Mouse (Mus musculus) C2C12 (cell line): ENCODE results near the gene Cds2. TPM values are rescaled to one million over a fixed set of nuclear protein-coding genes. Genes with fewer than 3 reads are reported as not detected.
"Not testable (repeated sequence)": the region's sequence is repeated elsewhere in the genome, so short reads cannot be mapped to it uniquely, and the experiment has no call there.

ENCODE experiments used
- H3K27me3 ChIP-seq: one replicate; pipeline ENCODE4 v1.6.1; 2011; ENCODE audit not compliant: control insufficient read depth, insufficient read depth, insufficient read length
- H3K36me3 ChIP-seq: one replicate; pipeline ENCODE4 v1.6.1; 2011; ENCODE audit not compliant: control insufficient read depth, insufficient read depth
- H3K4me3 ChIP-seq: one replicate; pipeline ENCODE4 v1.5.1; 2011; ENCODE audit warnings: mild to moderate bottlenecking, control low read depth; ENCODE audit not compliant: poor library complexity, insufficient read depth, severe bottlenecking
- H3K79me2 ChIP-seq: one replicate; pipeline ENCODE4 v1.6.1; 2011; ENCODE audit not compliant: control insufficient read depth, insufficient read depth
- H3K79me3 ChIP-seq: one replicate; pipeline ENCODE4 v1.6.1; 2011; ENCODE audit warnings: low read depth, control low read depth
- H3ac ChIP-seq: one replicate; pipeline ENCODE3; 2011; ENCODE audit warnings: low read depth; ENCODE audit not compliant: control insufficient read depth, insufficient read length
- CEBPB ChIP-seq: IDR thresholded peaks from one replicate; pipeline ENCODE4 v1.6.1; 2011; ENCODE audit warnings: low read depth, mild to moderate bottlenecking, control low read depth, moderate library complexity
- CTCF ChIP-seq: IDR thresholded peaks from one replicate; pipeline ENCODE4 v1.5.1; 2011; ENCODE audit not compliant: control insufficient read depth, insufficient read depth, insufficient read length
- FOSL1 ChIP-seq: IDR thresholded peaks from one replicate; pipeline ENCODE4 v1.8.0; 2011; ENCODE audit warnings: mild to moderate bottlenecking, low read length; ENCODE audit not compliant: poor library complexity, insufficient read depth, severe bottlenecking
- MAX ChIP-seq: IDR thresholded peaks from one replicate; pipeline ENCODE4 v1.6.1; 2011; ENCODE audit warnings: mild to moderate bottlenecking, control low read depth
- MYOD1 ChIP-seq: IDR thresholded peaks from one replicate; pipeline ENCODE4 v1.6.1; 2011; ENCODE audit warnings: low read depth; ENCODE audit not compliant: control insufficient read depth, insufficient read length
- MYOG ChIP-seq: IDR thresholded peaks from one replicate; pipeline ENCODE4 v1.6.1; 2011; ENCODE audit not compliant: control insufficient read depth, insufficient read length; ENCODE audit errors: extremely low read depth
- USF1 ChIP-seq: IDR thresholded peaks from one replicate; pipeline ENCODE4 v1.6.1; 2011; ENCODE audit warnings: low read depth, mild to moderate bottlenecking, control low read depth, moderate library complexity
- polyA plus RNA-seq: library from polyadenylated mRNA; unstranded; fragments of >200 nt; fragmentation: generic; extraction: Trizol; gene quantifications from one replicate; pipeline ENCODE4 v1.2.1, GENCODE M21; 2012; ENCODE audit warnings: missing spikeins

Cds2 gene
- polyA plus RNA-seq, 1 experiment = 13.4 TPM

GRCm38 (mm10) chr2:132283236-132284070 lies 20.5 kb downstream of the Cds2 start:
- H3K36me3 ChIP-seq = no peaks in the 10 kb centered on the region
- no peak for TF ChIP-seq CTCF
- no peak for TF ChIP-seq USF1
- TF ChIP-seq MYOD1 = no peak
- no peak for TF ChIP-seq FOSL1
- TF ChIP-seq MYOG = no peak
- TF ChIP-seq MAX = no peak
- no peak for TF ChIP-seq CEBPB

DNA sequence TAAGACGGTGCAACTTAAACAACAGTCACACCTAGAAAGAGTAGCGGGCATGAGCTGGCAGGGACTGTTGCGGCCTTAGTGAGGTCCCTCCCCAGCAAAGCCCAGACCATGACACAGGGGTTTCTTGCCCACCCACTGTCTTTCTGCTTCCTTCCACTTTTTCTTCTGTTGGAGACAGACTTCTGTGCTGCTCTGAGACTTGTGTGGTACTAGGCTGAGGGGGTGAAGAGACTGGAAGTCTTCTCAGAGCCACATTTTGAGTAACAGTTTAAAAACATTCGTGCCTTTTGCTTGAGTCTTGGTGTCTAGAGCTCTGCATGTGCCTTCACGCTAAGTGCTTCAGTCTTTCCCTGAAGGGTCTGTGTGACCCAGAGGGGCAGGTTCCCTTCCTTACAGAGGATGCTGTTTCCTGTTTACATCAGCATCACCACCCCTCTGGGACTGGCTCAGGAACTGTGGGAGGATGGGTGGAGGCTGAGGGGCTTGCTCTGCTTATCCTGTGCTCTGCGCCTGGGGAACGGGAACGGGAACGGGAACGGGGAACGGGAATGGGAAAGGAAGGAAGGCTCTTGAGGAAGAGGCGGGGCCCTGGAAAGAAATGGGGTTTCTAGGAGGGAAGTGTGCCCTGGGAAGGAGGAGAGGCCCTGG lies 21.7 kb downstream of the Cds2 start:
- Histone ChIP-seq H3K79me2 (peaks cover 85% of the 10 kb centered on the region), H3K27me3 (no peaks in the 10 kb centered on the region), H3ac (no peak overlapping the region), H3K36me3 (no peaks in the 10 kb centered on the region), H3K4me3 (no peak overlapping the region), H3K79me3 (peaks cover 31% of the 10 kb centered on the region)
- TF ChIP-seq FOSL1 = no peak
- no peak for TF ChIP-seq CEBPB
- no peak for TF ChIP-seq MYOG
- TF ChIP-seq MAX = no peak
- no peak for TF ChIP-seq MYOD1
- no peak for TF ChIP-seq USF1
- TF ChIP-seq CTCF = no peak

More at GRCm38 (mm10) chr2:132283236-132284070, 20.5 kb downstream of the Cds2 start:
- Histone ChIP-seq H3ac (no peak overlapping the region), H3K27me3 (no peaks in the 10 kb centered on the region), H3K4me3 (no peak overlapping the region), H3K79me3 (peaks cover 30% of the 10 kb centered on the region), H3K79me2 (peaks cover 81% of the 10 kb centered on the region)

DNA sequence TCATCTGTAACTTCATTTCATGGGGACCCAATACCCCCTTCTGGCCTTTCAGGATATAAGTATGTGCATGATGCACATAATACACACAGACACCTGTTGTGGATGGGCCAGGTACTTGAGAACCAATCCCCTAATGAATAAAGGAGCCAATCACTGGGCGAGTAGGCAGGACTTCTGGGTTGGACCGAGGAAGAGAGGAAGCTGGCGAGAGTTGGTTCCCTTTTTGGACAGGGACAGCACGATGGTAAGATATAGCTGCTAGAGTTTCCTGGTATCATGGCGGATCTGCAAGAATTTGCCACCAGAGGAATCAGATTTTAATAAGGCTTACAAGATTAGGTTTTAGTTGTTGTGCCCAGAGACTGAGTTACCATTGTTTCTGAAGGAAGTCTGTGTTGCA lies 22.8 kb downstream of the Cds2 start:
- H3K36me3 ChIP-seq, H3K4me3 ChIP-seq, H3K27me3 ChIP-seq, H3ac ChIP-seq: not testable (repeated sequence)
- H3K79me3 ChIP-seq = peaks cover 33% of the 10 kb centered on the region
- peaks cover 89% of the 10 kb centered on the region for H3K79me2 ChIP-seq

GRCm38 (mm10) chr2:132286376-132287076 lies 23.6 kb downstream of the Cds2 start:
- H3K4me3 ChIP-seq = no peak overlapping the region
- H3K27me3 ChIP-seq = no peaks in the 10 kb centered on the region
- no peak overlapping the region for H3ac ChIP-seq
- H3K36me3 ChIP-seq = no peaks in the 10 kb centered on the region
- peaks cover 89% of the 10 kb centered on the region for H3K79me2 ChIP-seq
- TF ChIP-seq CTCF (no peak), USF1 (peak; percentile 100)
- H3K79me3 ChIP-seq = peaks cover 37% of the 10 kb centered on the region

DNA sequence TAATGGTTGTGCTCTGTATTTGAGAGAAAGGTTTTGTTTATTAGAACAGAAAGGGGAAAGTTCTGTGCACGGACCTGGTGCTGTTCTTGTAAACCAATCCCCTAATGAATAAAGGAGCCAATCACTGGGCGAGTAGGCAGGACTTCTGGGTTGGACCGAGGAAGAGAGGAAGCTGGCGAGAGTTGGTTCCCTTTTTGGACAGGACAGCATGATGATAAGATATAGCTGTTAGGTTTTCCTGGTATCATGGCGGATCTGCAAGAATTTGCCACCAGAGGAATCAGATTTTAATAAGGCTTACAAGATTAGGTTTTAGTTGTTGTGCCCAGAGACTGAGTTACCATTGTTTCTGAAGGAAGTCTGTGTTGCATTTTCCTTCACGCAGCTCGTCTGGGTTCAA lies 26.3 kb downstream of the Cds2 start:
- not testable (repeated sequence) for H3K4me3 ChIP-seq, H3ac ChIP-seq, H3K36me3 ChIP-seq, H3K27me3 ChIP-seq
- Histone ChIP-seq H3K79me2 (peaks cover 88% of the 10 kb centered on the region), H3K79me3 (peaks cover 34% of the 10 kb centered on the region)

- H3K4me3 ChIP-seq = no peak overlapping the region
- H3K36me3 ChIP-seq = peaks cover 18% of the 10 kb centered on the region
- H3K79me3 ChIP-seq = peaks cover 31% of the 10 kb centered on the region
- H3ac ChIP-seq = no peak overlapping the region
- H3K27me3 ChIP-seq = no peaks in the 10 kb centered on the region
- TF ChIP-seq FOSL1 = no peak
- peaks cover 72% of the 10 kb centered on the region for H3K79me2 ChIP-seq
These were observed 27.9 kb downstream of the Cds2 start for GRCm38 (mm10) chr2:132290808-132291207.
